Mouse (Mus musculus) midbrain, postnatal 0 days (tissue): Measurements from ENCODE around the gene Gm10638. TPM values are rescaled to one million over a fixed set of nuclear protein-coding genes. Genes with fewer than 3 reads are reported as not detected.

Experiments
- ATAC-seq: fragments of 200-750 bp; cut with Nextera tagmentation; 2 replicates; pipeline ENCODE4 v1.8.0; 2017; ENCODE audit warnings: moderate number of reproducible peaks, mild to moderate bottlenecking, moderate TSS enrichment, moderate library complexity; ENCODE audit not compliant: low FRiP score
- DNase-seq: peaks from one replicate; pipeline ENCODE4 v3.0.0-alpha.2; 2015; ENCODE audit warnings: low spot score
- H3K27ac ChIP-seq: fragments of 300-500 bp; sonication (generic); 2 replicates; pipeline ENCODE4 v1.5.1; 2014; ENCODE audit warnings: low read depth, mild to moderate bottlenecking, low read length, mixed read lengths
- H3K27me3 ChIP-seq: fragments of 300-500 bp; sonication (generic); 2 replicates; pipeline ENCODE4 v1.6.1; 2014; ENCODE audit warnings: low read length, control low read depth, mixed read lengths; ENCODE audit not compliant: insufficient read depth
- H3K36me3 ChIP-seq: fragments of 300-500 bp; sonication (generic); 2 replicates; pipeline ENCODE4 v1.6.1; 2014; ENCODE audit warnings: low read length, control low read depth, mixed read lengths; ENCODE audit not compliant: insufficient read depth
- H3K4me1 ChIP-seq: fragments of 300-500 bp; sonication (generic); 2 replicates; pipeline ENCODE4 v1.6.1; 2014; ENCODE audit warnings: mild to moderate bottlenecking, control low read depth, antibody characterized with exemption, low read length, mixed read lengths; ENCODE audit not compliant: insufficient read depth
- H3K4me2 ChIP-seq: fragments of 300-500 bp; sonication (generic); 2 replicates; pipeline ENCODE4 v1.6.1; 2014; ENCODE audit warnings: low read depth, mild to moderate bottlenecking, low read length, mixed read lengths; ENCODE audit not compliant: poor library complexity, severe bottlenecking
- H3K4me3 ChIP-seq: fragments of 300-500 bp; sonication (generic); 2 replicates; pipeline ENCODE4 v1.5.1; 2014; ENCODE audit warnings: low read depth, mild to moderate bottlenecking, low read length, moderate library complexity
- H3K9ac ChIP-seq: fragments of 300-500 bp; sonication (generic); replicated peaks from 2 replicates; pipeline ENCODE4 v1.6.1; 2014; ENCODE audit warnings: mild to moderate bottlenecking, low read length, moderate library complexity, mixed read lengths; ENCODE audit not compliant: poor library complexity, severe bottlenecking
- H3K9me3 ChIP-seq: fragments of 300-500 bp; sonication (generic); 2 replicates; pipeline ENCODE4 v1.6.1; 2016; ENCODE audit warnings: low read length, control low read depth
- CTCF ChIP-seq: IDR thresholded peaks from 2 replicates; pipeline ENCODE4 v1.5.1; 2016; ENCODE audit warnings: antibody characterized with exemption, mild to moderate bottlenecking
- WGBS: fragments of 180-500 bp; shearing (Covaris S2); extraction: QIAGEN DNeasy Blood & Tissue Kit; methylation state at CpG from one replicate; pipeline ENCODE4 v1.1.7; 2014; 5-methylcytosine and 5-hydroxymethylcytosine counted together
- polyA plus RNA-seq: library from polyadenylated mRNA; unstranded; fragments of >200 nt; fragmentation: Nextera tagmentation; extraction: Ambion mirVana; gene quantifications from 2 replicates; pipeline ENCODE4 v1.2.1, GENCODE M21; 2015
- total RNA-seq: library from RNA; depleted of rRNA; stranded (reverse); fragments of >200 nt; gene quantifications from 2 replicates; pipeline ENCODE4 v1.2.3, GENCODE M21; 2014

Gene Gm10638
- total and polyA plus RNA-seq, 2 experiments from 2014 or later = 1.9 to 6.1 TPM

- peaks cover 15% of the 10 kb centered on the region; the same call in 1 of the 2 replicates for H3K36me3 ChIP-seq
- H3K4me1 ChIP-seq = no peaks in the 10 kb centered on the region
- ATAC-seq (no peak), DNase-seq (no peak)
- no peak overlapping the region for H3K4me2 ChIP-seq
- no peak for TF ChIP-seq CTCF
- H3K27ac ChIP-seq = no peak overlapping the region
- H3K9me3 ChIP-seq = no peaks in the 10 kb centered on the region
- H3K9ac ChIP-seq = no peak overlapping the region
- H3K27me3 ChIP-seq = no peaks in the 10 kb centered on the region
- no peak overlapping the region for H3K4me3 ChIP-seq
- WGBS = 84% methylated on average over 5 of the region's 5 CpGs
These were observed 38.7 kb upstream of the Gm10638 start for GRCm38 (mm10) chr8:86706756-86707155.

GRCm38 (mm10) chr8:86707873-86708272 lies 37.6 kb upstream of the Gm10638 start:
- WGBS = 76% methylated on average over 4 of the region's 4 CpGs
- TF ChIP-seq CTCF = no peak
- DNase-seq (no peak), ATAC-seq (no peak)
- Histone ChIP-seq H3K36me3 (peaks cover 15% of the 10 kb centered on the region; the same call in 1 of the 2 replicates), H3K27me3 (no peaks in the 10 kb centered on the region), H3K4me1 (no peaks in the 10 kb centered on the region), H3K27ac (no peak overlapping the region), H3K4me3 (no peak overlapping the region), H3K4me2 (no peak overlapping the region), H3K9ac (no peak overlapping the region), H3K9me3 (no peaks in the 10 kb centered on the region)

- H3K27ac ChIP-seq = no peak overlapping the region
These were observed 32.9 kb upstream of the Gm10638 start for GRCm38 (mm10) chr8:86712594-86712993.

GRCm38 (mm10) chr8:86713407-86714188 lies 31.9 kb upstream of the Gm10638 start:
- Histone ChIP-seq H3K4me2 (no peak overlapping the region), H3K27ac (0 out of 2 replicates have a peak overlapping the region, but pooled peaks have one; percentile 6), H3K4me1 (no peaks in the 10 kb centered on the region), H3K36me3 (peaks cover 9% of the 10 kb centered on the region), H3K4me3 (no peak overlapping the region), H3K9ac (no peak overlapping the region), H3K27me3 (no peaks in the 10 kb centered on the region), H3K9me3 (no peaks in the 10 kb centered on the region)
- whole genome bisulfite sequencing = 43% methylated on average over 14 of the region's 14 CpGs
- DNase-seq (peak; percentile 90), ATAC-seq (peak; percentile 65; the same call in 1 of the 2 replicates)
- TF ChIP-seq CTCF = no peak

More at GRCm38 (mm10) chr8:86712594-86712993, 32.9 kb upstream of the Gm10638 start:
- no peak for TF ChIP-seq CTCF
- Histone ChIP-seq H3K4me2 (no peak overlapping the region), H3K9ac (no peak overlapping the region), H3K27me3 (no peaks in the 10 kb centered on the region), H3K36me3 (peaks cover 9% of the 10 kb centered on the region), H3K4me1 (no peaks in the 10 kb centered on the region), H3K4me3 (no peak overlapping the region), H3K9me3 (no peaks in the 10 kb centered on the region)
- WGBS = 93% methylated on average over 3 of the region's 3 CpGs
- ATAC-seq = no peak
- no peak for DNase-seq

DNA sequence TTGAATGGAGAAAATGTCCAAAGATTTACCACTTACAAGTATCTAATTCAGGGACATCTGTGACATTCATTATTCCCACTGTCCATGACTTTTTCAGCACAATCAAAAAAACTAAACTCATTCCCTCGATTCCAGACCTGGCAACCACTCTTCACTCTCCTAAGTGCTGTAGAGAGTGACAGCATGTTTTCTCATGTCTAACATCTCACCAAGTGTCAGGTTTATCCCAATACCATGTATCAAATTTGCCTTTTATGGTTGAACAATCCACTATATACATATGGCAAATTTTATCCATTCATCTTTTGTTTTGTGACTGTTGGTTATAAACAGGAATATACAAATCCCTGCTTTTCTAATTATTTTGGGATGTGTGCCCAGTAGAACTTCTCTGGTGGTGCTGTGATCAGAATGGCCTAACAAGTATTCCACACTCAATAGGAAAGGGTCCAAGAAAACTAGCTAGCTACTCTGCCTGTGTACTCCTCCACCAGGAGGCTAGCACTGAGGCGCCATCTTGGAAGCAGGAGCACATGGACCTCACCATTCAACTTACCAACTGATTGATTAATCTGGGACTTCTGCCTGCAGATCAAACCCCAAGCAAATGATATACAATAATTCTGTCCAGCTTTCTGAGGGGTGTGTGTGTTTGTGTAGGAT lies 27.0 kb upstream of the Gm10638 start:
- H3K9me3 ChIP-seq = no peaks in the 10 kb centered on the region
- no peak overlapping the region for H3K27ac ChIP-seq
- no peak overlapping the region for H3K9ac ChIP-seq
- no peaks in the 10 kb centered on the region for H3K4me1 ChIP-seq
- WGBS = 92% methylated on average over 2 of the region's 2 CpGs
- no peaks in the 10 kb centered on the region for H3K27me3 ChIP-seq
- H3K4me2 ChIP-seq = no peak overlapping the region
- ATAC-seq (no peak), DNase-seq (no peak)
- no peak for TF ChIP-seq CTCF
- H3K36me3 ChIP-seq = peaks cover 8% of the 10 kb centered on the region
- no peak overlapping the region for H3K4me3 ChIP-seq

DNA sequence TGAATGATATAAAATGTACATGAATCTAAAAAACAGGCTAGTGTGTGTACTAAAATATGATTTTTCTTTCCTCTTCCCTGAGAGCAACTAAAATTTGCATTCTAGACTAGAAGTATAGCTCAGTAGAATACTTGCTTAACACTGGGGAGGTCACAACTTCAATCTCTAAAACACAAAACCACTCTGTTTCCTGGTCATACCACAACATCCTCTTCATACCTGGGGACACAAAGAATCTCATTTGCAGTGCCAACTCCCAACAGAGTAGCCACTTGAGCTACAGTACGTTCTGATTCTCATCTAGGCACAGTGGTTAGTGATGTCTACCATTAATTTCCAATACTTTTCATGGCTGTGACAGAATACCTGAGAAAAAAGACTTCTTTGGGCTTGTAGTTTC lies 26.1 kb upstream of the Gm10638 start:
- no peaks in the 10 kb centered on the region for H3K9me3 ChIP-seq

More for the DNA sequence above, 26.1 kb upstream of the Gm10638 start:
- H3K4me2 ChIP-seq = no peak overlapping the region
- H3K36me3 ChIP-seq = peaks cover 8% of the 10 kb centered on the region
- no peaks in the 10 kb centered on the region for H3K4me1 ChIP-seq
- H3K27ac ChIP-seq = no peak overlapping the region
- no peak overlapping the region for H3K9ac ChIP-seq
- ATAC-seq = no peak
- no peak for TF ChIP-seq CTCF
- H3K4me3 ChIP-seq = no peak overlapping the region
- no peak for DNase-seq
- no peaks in the 10 kb centered on the region for H3K27me3 ChIP-seq
- WGBS = 84% methylated on average over 1 of the region's 1 CpGs
